Mouse (Mus musculus) telencephalon, adult 2 months (tissue): Measurements from ENCODE around the gene Adk.

Experiments
- DNase-seq: peaks from one replicate; pipeline ENCODE4 v3.0.0-alpha.2; 2011; ENCODE audit warnings: low read depth, low spot score

Adk gene

GRCm38 (mm10) chr14:21342984-21343383, 290.6 kb downstream of the Adk start:
- no peak for DNase-seq

DNA sequence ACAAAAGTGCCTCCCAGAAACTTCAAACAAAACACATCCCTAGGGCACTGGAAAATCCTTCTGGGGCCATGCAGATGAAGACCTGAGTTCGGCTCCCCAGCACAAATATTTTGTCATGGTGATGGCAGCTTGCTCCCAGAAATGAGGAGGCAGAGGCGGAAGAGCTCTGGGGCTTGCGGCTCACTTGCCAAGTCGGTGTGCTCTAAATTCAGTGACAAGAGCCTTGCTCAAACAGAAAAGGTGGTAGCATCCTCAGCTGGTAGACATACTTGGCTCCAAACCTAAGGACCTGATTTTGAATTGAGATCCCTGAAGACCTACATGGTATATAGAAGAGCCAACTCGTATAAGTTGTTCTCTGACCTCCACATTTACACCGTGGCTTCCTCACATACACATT, 292.5 kb downstream of the Adk start:
- peak; percentile 47 for DNase-seq

DNA sequence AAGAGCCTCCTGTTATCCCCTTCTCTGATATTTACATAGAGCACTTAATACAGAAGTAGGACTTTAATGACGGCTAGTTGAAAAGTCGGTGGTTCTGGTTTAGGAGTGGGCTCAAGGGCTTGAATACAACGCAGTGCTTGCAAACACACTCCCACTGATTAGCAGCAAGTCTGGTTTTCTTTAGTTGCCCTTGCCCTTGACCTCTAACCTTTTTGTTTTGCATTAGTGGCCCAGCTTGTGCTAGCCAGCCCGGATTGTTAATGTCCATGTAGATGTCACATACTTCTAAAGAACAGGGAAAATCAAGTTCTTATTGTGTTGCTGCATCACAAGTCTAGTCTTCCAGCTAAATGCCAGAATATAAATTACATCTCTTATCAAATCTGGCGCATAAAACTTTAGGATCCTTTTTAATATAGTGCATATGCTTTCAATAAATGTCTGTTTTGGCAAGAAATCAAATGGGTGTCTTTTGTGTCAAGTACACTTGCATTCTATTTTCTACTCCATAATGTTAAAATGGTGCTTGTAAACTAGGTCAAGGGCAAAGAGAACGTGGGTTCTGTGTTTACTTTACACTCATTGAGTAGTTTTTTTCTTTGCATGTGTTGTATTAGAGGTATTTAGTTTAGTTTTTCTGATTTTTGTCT, 296.4 kb downstream of the Adk start:
- no peak for DNase-seq

DNA sequence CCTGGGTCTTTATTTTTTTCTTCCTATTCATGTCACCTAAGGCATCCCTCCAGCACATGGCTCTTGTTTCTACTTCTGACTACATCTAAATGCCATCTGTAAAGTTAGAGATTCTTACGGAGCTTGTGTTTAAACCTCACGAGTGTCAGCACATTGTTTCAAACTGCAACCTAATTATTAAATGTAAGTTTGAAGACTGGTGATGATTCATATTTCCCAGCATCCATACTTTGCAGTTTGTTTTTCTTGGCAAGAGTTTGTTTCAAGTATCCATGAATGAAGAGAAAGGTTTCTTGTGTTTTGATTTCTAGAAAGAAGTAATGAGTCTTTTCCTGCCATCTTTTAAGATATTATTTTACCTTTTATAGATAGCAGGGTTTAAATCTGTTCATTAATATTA, 299.3 kb downstream of the Adk start:
- DNase-seq = no peak

GRCm38 (mm10) chr14:21356286-21356685, 303.9 kb downstream of the Adk start:
- no peak for DNase-seq

DNA sequence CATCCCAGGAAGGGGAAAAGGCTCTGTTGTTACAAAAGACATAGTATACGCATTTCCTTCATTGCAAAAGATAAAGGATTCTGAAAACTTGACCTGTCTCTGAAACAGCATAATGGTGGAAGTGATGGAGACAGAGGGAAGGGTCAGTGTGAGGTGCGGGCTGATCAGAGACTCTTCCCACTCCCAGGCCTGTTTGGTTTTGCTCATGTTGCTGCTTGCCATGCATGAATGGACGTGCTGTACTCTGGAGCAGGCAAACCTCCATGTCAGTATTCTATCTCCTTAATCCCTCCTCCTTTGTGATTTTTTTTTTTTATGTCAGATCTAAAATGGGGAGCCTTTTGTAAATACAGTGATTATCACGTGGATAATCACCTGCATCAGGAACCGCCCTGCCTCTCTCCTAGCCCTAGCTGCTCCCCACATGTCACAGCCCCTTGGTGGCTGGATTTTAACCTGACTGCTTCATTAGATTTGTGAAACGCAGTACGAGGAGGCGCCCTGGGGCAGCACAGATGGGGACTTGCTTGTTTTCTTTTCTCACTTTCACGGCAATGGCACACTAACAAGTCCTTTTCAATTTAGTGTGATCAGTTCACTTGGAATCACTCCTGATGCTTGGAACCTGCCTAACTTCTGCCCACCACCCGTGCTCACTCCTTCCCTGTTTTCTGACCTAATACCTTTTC, 307.0 kb downstream of the Adk start:
- no peak for DNase-seq

GRCm38 (mm10) chr14:21359896-21360525, 307.6 kb downstream of the Adk start:
- DNase-seq = no peak

- DNase-seq = peak; percentile 74
Observed at GRCm38 (mm10) chr14:21367095-21367494, 314.7 kb downstream of the Adk start.

- DNase-seq = no peak
Observed at GRCm38 (mm10) chr14:21368622-21369021, 316.2 kb downstream of the Adk start.

GRCm38 (mm10) chr14:21369127-21369526, 316.8 kb downstream of the Adk start:
- DNase-seq = peak; percentile 97

GRCm38 (mm10) chr14:21371946-21372345, 319.6 kb downstream of the Adk start:
- DNase-seq = no peak

- no peak for DNase-seq
Observed at GRCm38 (mm10) chr14:21372689-21373088, 320.3 kb downstream of the Adk start.

- no peak for DNase-seq
Observed at GRCm38 (mm10) chr14:21383701-21384428, 331.5 kb downstream of the Adk start.

GRCm38 (mm10) chr14:21399506-21399905, 347.1 kb downstream of the Adk start:
- no peak for DNase-seq

GRCm38 (mm10) chr14:21402157-21402601, 349.8 kb downstream of the Adk start:
- no peak for DNase-seq

DNA sequence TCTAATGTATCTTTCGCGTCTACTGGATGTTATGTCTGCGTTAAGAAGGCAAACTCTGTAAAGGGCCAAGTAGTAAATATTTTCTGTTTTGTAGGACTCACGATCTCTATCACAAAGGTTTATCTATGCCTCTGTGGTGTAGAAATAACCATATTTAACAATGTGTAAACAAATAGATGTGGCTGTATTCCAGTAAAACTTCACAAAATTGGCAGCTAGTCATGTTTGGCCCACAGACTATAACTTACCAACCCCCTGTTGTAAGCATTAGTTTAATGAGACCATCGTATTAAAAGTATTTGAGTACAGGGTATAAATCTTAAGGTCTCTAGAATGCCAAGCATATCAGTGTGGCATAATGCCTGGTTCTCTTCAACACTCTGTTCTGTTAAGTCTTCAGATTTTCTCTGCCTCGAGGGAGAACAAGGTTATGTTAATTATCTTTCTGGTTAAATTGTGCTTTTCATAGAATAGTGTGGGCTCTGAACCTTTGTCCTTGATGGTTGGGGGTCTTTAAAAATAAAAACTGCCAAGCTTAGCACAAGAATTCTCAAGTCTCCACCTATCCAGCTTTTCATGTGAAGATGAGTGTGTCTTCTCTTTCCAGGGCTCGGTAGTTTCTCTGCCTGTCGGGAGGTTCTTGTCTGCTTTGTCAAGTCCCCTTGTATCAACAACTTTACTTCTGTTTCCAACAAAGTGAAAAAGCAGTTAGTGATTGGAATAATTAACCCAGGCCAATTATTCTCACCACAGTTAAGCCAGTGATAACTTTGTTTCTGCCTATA, 350.4 kb downstream of the Adk start:
- no peak for DNase-seq

DNA sequence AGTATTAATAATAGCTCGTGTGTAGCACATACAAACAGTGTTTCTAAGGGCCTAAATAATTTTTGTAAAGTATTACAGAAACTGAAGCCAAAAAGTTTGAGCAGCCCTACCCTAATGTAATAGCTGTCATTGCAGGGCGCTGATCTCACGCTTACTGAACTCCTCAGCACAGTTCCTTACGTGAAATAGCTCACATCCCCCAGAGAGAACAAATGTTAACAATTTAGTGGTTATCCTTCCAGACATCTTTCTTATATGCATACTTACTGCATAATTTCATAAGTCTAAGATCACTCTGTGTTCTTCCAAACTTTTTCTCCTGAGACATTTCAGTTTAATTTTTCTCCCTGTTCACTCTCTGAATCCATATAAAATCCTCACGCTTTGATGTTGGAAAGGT, 354.6 kb downstream of the Adk start:
- DNase-seq = no peak

GRCm38 (mm10) chr14:21408846-21409245, 356.5 kb downstream of the Adk start:
- DNase-seq = no peak

DNA sequence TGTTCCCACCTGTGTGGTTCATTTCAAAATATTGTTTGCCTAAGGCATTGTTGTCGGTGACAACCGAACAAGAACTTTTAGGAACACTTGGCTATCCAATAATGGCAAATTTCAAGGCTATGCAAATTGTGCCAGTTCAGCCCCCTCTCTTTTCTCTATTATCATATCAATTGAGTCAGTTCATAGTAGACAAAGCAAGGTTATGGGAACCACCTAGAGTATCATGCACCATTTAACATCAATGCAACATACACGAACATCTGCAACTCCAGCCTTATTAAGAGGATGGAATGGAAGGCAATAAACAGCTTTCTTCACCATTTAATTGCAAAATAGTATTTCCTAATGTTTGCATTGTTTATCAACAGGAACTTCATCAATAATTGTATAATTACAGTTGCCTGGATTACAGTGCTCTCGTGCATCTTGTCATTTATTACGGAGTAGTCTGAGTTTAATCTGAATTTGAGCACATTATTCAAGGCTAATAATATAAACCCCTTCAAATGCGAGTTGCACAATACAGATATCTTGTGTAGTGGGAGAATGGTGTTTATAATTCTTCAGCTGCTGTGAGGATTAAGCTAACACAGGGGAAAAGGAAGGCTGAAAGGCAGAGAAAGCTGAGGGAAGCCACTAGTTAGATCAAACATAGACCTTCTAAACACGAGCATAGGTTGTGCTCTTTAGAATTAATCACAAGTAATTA, 358.5 kb downstream of the Adk start:
- no peak for DNase-seq

- DNase-seq = no peak
Observed at GRCm38 (mm10) chr14:21411524-21411923, 359.1 kb downstream of the Adk start.

- no peak for DNase-seq
Observed at GRCm38 (mm10) chr14:21418332-21418731, 366.0 kb downstream of the Adk start.
